In the genomic region with DNA sequence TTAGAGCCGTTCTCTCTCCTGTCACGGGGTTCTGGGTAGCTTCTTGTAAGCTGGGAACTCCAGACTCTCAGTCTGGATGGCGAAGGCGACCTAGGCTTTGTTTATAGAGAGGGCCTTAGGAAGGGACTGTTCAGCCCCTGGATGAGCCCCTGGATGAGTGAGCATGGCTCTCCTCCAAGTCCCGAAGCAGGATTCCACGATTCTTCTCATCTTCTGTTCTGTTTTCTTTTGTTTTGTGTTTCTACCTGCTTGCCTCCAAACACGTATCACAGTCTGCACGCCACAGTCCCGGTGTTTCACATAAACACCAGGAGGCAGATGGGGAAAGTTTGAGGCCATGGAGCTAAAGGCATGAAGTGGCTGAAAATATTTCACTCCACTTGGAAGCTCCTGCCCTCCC, we compare ENCODE assay signal across 14 mouse cellular contexts. TPM values are rescaled to one million over a fixed set of nuclear protein-coding genes. Genes with fewer than 3 reads are reported as not detected.
A peak's percentile ranks its signal among the peaks of the same experiment; 100 is the strongest.
DNase-seq lines count a peak whose midpoint lies in the region.
"Had no signal": no experiment of that assay in that cellular context is flagged by ENCODE, and none has a peak within 500 bp of the region (broad histone marks: within the 10 kb centered on the region; RNA-seq: fewer than 3 reads in every experiment).

No protein-coding gene starts in this region.

- DNase-seq in B cell, adult 2 months = peak; percentile 22 to 27
- DNase-seq in cerebellum, adult 11-12 months = peak; percentile 52
- DNase-seq in cerebellum, adult 9-10 months = peak; percentile 76
- peak; percentile 93 for DNase-seq in heart, adult 11 months
- peak; percentile 23 for DNase-seq in kidney, adult 11 months
- peak; percentile 41 for DNase-seq in layer of hippocampus, adult 11-12 months (ENCODE audit: low spot score)
- DNase-seq in left cerebral cortex, adult 8-10 months (ENCODE audit: low spot score in 2 of 2) = peak; percentile 13 to 26

RNA-seq across cellular contexts. Expression of gene Gm13283, which starts 1.2 kb away (rescaled TPM):
- not detected for total RNA-seq in left cerebral cortex, adult 8-10 months (2022)
- total RNA-seq: adrenal gland, adult 2 months; adrenal gland, postnatal 25 days; adrenal gland, postnatal 4 days; ES-E14; forebrain, postnatal 0 days; MEL had no signal

RNA-seq across cellular contexts. Expression of gene Gm13271, which starts 4.1 kb away (rescaled TPM):
- total RNA-seq in left cerebral cortex, adult 8-10 months (2022) = not detected
- total RNA-seq: adrenal gland, adult 2 months; adrenal gland, postnatal 10 days; adrenal gland, postnatal 25 days; adrenal gland, postnatal 4 days; ES-E14; forebrain, postnatal 0 days; MEL had no signal

RNA-seq across cellular contexts. Expression of gene Gm13290, which starts 14.9 kb away (rescaled TPM):
- not detected for total RNA-seq in left cerebral cortex, adult 8-10 months (2022)
- total RNA-seq: adrenal gland, adult 2 months; adrenal gland, postnatal 10 days; adrenal gland, postnatal 25 days; adrenal gland, postnatal 4 days; ES-E14; forebrain, postnatal 0 days; MEL had no signal

RNA-seq across cellular contexts. Expression of gene Gm13289, which starts 18.0 kb away (rescaled TPM):
- total RNA-seq in left cerebral cortex, adult 8-10 months (2022) = not detected
- total RNA-seq: adrenal gland, adult 2 months; adrenal gland, postnatal 10 days; adrenal gland, postnatal 25 days; adrenal gland, postnatal 4 days; ES-E14; forebrain, postnatal 0 days; MEL had no signal

RNA-seq across cellular contexts. Expression of gene Gm13272, which starts 20.9 kb away (rescaled TPM):
- not detected for total RNA-seq in left cerebral cortex, adult 8-10 months (2022)
- total RNA-seq: adrenal gland, adult 2 months; adrenal gland, postnatal 10 days; adrenal gland, postnatal 25 days; adrenal gland, postnatal 4 days; ES-E14; forebrain, postnatal 0 days; MEL had no signal

Comparison
In these comparisons a context has a peak if more than half of its experiments do, and no peak if none do; other contexts are left out.
1. Peak in every context shown above with its lines: DNase-seq.
2. DNase-seq: peak in every context shown above with its lines; median percentile 93 in heart, adult 11 months; 76 in cerebellum, adult 9-10 months; 52 in cerebellum, adult 11-12 months; 41 in layer of hippocampus, adult 11-12 months; 24 in B cell, adult 2 months; 23 in kidney, adult 11 months; 20 in left cerebral cortex, adult 8-10 months.